Mouse (Mus musculus): ENCODE measurements at regions not wholly inside any gene's neighbourhood (a gene's known extent, or its start where the extent isn't known, plus 50 kb on each side); places are given as distances from the start of the nearest gene placed in this dataset.

- no peak for DNase-seq (ENCODE audit: low spot score in 2 of 2)
Observed at GRCm38 (mm10) chr13:41899281-41899680, 51.8 kb upstream of the Adtrp start.

GRCm38 (mm10) chr13:41897481-41898317 lies 50.2 kb upstream of the Adtrp start:
- peak in 1 of 2 experiments; percentile 18 for DNase-seq (ENCODE audit: low spot score in 2 of 2)

All from spleen, postnatal 36 days (tissue).